Mouse (Mus musculus) kidney, embryonic 15.5 days (tissue): Measurements from ENCODE around the gene Nop58. TPM values are rescaled to one million over a fixed set of nuclear protein-coding genes. Genes with fewer than 3 reads are reported as not detected.
A peak's percentile ranks its signal among the peaks of the same experiment; 100 is the strongest.

Experiments
- ATAC-seq: fragments of 200-750 bp; cut with Nextera tagmentation; replicated peaks from 2 replicates; pipeline ENCODE4 v1.8.0; 2017; ENCODE audit warnings: moderate TSS enrichment; ENCODE audit not compliant: low FRiP score
- H3K27ac ChIP-seq: fragments of 300-500 bp; sonication (generic); 2 replicates; pipeline ENCODE4 v1.5.1; 2015; ENCODE audit warnings: mild to moderate bottlenecking, inconsistent platforms
- H3K27me3 ChIP-seq: fragments of 300-500 bp; sonication (generic); 2 replicates; pipeline ENCODE4 v1.6.1; 2015; ENCODE audit warnings: inconsistent platforms
- H3K36me3 ChIP-seq: fragments of 300-500 bp; sonication (generic); 2 replicates; pipeline ENCODE4 v1.6.1; 2015; ENCODE audit warnings: inconsistent platforms
- H3K4me1 ChIP-seq: fragments of 300-500 bp; sonication (generic); 2 replicates; pipeline ENCODE4 v1.6.1; 2015; ENCODE audit warnings: inconsistent platforms
- H3K4me2 ChIP-seq: fragments of 300-500 bp; sonication (generic); 2 replicates; pipeline ENCODE4 v1.6.1; 2015; ENCODE audit warnings: moderate library complexity, mild to moderate bottlenecking, inconsistent platforms
- H3K4me3 ChIP-seq: fragments of 300-500 bp; sonication (generic); replicated peaks from 2 replicates; pipeline ENCODE4 v1.5.1; 2015; ENCODE audit warnings: mild to moderate bottlenecking, inconsistent platforms
- H3K9ac ChIP-seq: fragments of 300-500 bp; sonication (generic); 2 replicates; pipeline ENCODE4 v1.6.1; 2015; ENCODE audit warnings: mild to moderate bottlenecking, inconsistent platforms
- H3K9me3 ChIP-seq: fragments of 300-500 bp; sonication (generic); replicated peaks from 2 replicates; pipeline ENCODE4 v1.6.1; 2016; ENCODE audit warnings: inconsistent platforms
- WGBS: fragments of 180-500 bp; shearing (Covaris S2); methylation state at CpG from one replicate; pipeline ENCODE4 v1.1.7; 2015; ENCODE audit warnings: mixed read lengths; 5-methylcytosine and 5-hydroxymethylcytosine counted together
- polyA plus RNA-seq: library from polyadenylated mRNA; unstranded; fragments of >200 nt; fragmentation: Nextera tagmentation; extraction: Ambion mirVana; gene quantifications from 2 replicates; pipeline ENCODE4 v1.2.1, GENCODE M21; 2015

Nop58 gene
- polyA plus RNA-seq, 1 experiment from 2014 or later: 285 TPM

DNA sequence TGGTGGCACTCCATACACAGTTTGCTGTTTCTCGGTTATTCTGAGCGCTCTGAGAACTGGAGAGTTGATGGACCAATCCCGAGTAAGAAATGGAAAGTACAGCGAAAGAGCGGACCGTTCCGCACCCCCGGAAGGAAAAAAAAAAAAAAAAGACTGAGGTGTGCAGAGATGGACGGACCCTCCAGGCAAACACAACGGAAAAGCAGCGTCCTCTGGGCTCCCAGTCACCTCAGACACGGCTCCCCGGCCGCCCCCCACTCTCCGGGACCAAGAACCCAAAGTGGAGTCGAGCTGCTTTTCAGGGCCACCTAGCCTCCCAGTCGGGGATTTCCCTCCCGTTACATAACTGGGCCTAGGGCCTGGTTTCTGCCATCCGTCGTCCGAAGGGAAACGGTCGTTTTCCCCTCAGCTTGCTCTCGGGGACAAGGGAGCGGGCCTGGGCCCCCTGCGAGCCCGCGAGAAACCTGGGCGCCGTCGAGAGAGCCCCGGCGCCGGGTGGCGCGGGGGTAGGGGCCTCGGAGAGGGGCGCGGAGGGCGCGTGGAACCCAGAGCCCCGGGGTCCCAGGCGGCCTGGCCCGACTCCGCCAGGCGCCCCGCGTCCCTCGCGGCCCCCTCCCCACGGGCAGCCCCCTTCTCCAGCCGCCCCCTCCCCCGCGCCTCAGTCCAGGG is 14.7 kb upstream of the Nop58 start:
- Histone ChIP-seq H3K9ac (peak overlapping the region; percentile 91), H3K27ac (peak overlapping the region; percentile 98)
- WGBS: under 1% methylated on average over 50 of the region's 54 CpGs

DNA sequence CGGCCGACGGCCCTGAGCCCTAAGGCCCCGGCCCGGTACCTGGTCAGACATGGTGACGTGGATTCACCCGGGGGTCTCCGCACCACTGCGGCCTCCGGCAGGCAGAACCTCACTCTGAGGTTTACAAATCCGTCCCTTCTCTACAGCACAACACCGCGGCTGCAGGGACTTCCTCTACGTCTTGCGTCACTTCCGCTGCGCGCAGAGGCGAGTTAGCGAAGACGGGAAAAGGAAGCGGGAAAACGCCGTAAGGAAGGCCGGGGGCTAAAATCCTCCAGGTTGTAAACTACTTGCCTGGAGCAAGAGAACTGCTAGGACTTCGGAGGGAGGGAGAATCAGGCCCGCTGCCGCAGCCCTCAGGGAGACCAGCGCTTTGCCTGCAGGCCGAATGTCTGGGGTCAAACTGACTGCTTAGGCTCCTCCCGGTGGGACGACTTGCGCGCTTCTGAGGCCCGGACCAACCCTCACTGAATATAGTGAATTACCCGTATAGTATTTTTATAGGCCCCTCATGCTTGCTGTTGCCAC is 14.1 kb upstream of the Nop58 start, which contains the start of gene Sumo1:
TSS of gene Sumo1 (minus strand) at position 194 of the 528 bp plus-strand sequence.
- Histone ChIP-seq H3K4me1 (peaks cover 20% of the 10 kb centered on the region), H3K36me3 (0 out of 2 replicates have a peak, but pooled peaks cover 3% of the 10 kb centered on the region), H3K4me2 (peak within 1 kb of the TSS; percentile 77), H3K27me3 (no peaks in the 10 kb centered on the region), H3K27ac (peak within 1 kb of the TSS; percentile 98), H3K9ac (peak within 1 kb of the TSS; percentile 91), H3K4me3 (peak within 1 kb of the TSS; percentile 76), H3K9me3 (no peaks in the 10 kb centered on the region)
- WGBS: under 1% methylated on average over 36 of the region's 36 CpGs
- peak; percentile 95 for ATAC-seq

More for the DNA sequence above, 14.7 kb upstream of the Nop58 start:
- Histone ChIP-seq H3K27me3 (no peaks in the 10 kb centered on the region), H3K4me2 (peak overlapping the region; percentile 77), H3K4me3 (peak overlapping the region; percentile 76), H3K9me3 (no peaks in the 10 kb centered on the region), H3K36me3 (0 out of 2 replicates have a peak, but pooled peaks cover 3% of the 10 kb centered on the region), H3K4me1 (peaks cover 20% of the 10 kb centered on the region)
- no peak; the same call in 1 of the 2 replicates for ATAC-seq

DNA sequence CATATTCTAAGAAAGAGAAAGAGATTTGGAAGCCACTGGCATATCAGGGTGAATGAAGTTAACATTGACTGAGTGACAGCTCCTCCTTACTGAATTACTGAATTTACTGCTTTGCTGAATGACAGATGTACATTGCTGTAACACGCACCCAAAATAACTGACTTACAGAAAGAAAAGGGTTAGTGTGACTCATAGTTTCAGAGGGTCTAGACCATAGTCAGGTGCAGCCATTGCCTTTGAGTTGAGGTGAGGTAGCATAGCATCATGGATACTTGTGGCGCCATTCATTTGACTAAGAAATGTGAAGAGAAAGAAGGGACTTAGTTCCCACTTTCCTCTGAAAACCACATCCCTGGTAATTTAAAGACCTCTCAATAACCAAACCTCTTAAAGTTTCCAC is 11.1 kb upstream of the Nop58 start:
- H3K4me1 ChIP-seq: peaks cover 12% of the 10 kb centered on the region
- no peaks in the 10 kb centered on the region for H3K9me3 ChIP-seq
- no peak overlapping the region for H3K9ac ChIP-seq
- H3K4me3 ChIP-seq: no peak overlapping the region
- 94% methylated on average over 2 of the region's 2 CpGs for WGBS
- no peak overlapping the region for H3K27ac ChIP-seq
- H3K36me3 ChIP-seq: 0 out of 2 replicates have a peak, but pooled peaks cover 3% of the 10 kb centered on the region
- H3K4me2 ChIP-seq: no peak overlapping the region
- no peak for ATAC-seq
- no peaks in the 10 kb centered on the region for H3K27me3 ChIP-seq

DNA sequence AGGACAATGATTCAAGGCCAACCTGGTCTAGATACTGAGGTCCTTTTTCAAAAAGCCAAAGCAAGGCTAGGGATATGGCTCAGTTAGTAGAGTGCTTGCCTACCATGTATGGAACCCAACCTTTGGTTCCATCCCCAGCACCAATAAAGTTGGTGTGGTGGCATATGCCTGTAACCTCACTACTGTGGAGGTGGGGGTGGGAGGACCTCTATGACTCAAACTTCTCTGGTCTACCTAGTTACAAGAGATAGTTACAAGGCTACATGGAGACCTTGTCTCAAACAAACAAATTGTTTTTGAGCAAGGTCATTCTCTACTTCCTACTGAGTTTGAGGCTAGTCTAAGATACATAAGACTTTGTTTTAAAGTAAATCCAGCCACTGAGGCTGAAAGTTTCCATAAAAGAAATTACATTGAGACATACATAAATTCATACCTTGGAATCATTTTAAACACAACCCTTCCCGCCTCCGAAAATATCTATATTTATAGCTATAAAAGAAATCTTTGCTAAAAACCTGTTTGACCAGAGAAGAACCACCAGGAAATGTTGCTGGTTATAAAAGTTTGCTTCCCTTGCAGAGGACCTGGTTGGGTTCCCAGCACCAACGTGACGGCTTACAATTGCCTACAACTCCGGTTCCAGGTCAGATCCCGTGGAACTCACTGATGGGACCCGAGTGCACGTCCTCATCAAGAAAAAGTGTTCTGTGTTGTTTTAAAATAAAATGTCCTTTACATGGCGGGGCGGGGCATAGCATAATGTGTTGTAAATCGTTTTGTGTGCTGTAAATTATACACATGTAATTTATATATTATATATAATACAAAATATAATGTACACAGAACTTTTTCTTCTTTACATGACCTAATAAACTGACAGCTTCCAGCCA is 599 bp upstream of the Nop58 start:
- H3K9ac ChIP-seq: 0 out of 2 replicates have a peak overlapping the region, but pooled peaks have one; percentile 24
- no peaks in the 10 kb centered on the region for H3K9me3 ChIP-seq
- H3K4me2 ChIP-seq: peak overlapping the region; percentile 66
- peak overlapping the region; percentile 76 for H3K27ac ChIP-seq
- WGBS: 8% methylated on average over 11 of the region's 11 CpGs
- ATAC-seq: peak; percentile 49
- peak overlapping the region; percentile 75 for H3K4me3 ChIP-seq
- peaks cover 4% of the 10 kb centered on the region; the same call in 1 of the 2 replicates for H3K27me3 ChIP-seq
- peaks cover 3% of the 10 kb centered on the region for H3K36me3 ChIP-seq
- peaks cover 23% of the 10 kb centered on the region for H3K4me1 ChIP-seq

DNA sequence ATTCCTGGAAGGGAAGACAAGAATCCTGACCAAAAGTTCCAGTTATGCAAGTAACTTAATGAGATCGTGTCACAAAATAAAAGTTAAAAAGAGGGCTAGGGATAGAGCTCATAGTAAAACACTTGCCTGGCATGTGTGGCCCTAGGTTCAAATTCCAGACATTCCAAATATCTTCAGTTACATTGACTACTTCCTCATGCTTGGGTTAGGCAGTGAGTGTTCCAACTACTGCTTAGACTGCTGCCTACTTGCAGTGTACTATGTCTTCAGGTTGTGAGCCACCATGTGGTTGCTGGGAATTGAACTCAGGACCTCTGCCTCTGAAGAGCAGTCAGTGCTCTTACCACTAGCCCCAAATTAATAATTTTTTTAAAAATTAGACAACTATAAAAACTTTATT is 2.7 kb downstream of the Nop58 start:
- ATAC-seq: no peak
- Histone ChIP-seq H3K27me3 (no peaks in the 10 kb centered on the region), H3K36me3 (peaks cover 26% of the 10 kb centered on the region), H3K9me3 (no peaks in the 10 kb centered on the region), H3K4me1 (peaks cover 23% of the 10 kb centered on the region), H3K4me2 (peak overlapping the region; percentile 75), H3K27ac (no peak overlapping the region), H3K4me3 (peak overlapping the region; percentile 14; the same call in 1 of the 2 replicates), H3K9ac (no peak overlapping the region)
- WGBS: 39% methylated on average over 1 of the region's 1 CpGs

DNA sequence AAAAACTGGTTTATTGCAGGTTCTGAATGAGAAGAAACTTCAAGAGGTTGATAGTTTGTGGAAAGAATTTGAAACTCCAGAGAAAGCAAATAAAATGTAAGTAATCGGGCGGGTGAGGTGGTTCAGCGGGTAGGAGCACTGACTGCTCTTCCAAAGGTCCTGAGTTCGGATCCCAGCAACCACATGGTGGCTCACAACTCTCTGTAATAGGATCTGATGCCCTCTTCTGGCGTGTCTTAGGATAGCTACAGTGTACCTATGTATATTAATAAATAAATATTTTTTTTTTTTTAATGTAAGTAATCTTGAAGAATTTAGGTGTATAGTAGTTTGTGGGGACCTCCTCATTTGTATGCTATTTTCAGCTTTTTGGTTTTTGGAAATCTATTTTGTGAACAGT is 5.7 kb downstream of the Nop58 start:
- Histone ChIP-seq H3K4me1 (peaks cover 23% of the 10 kb centered on the region), H3K4me2 (no peak overlapping the region), H3K9ac (no peak overlapping the region), H3K27ac (no peak overlapping the region), H3K9me3 (no peaks in the 10 kb centered on the region), H3K36me3 (peaks cover 52% of the 10 kb centered on the region), H3K4me3 (no peak overlapping the region), H3K27me3 (no peaks in the 10 kb centered on the region)
- no peak for ATAC-seq
- WGBS: 89% methylated on average over 5 of the region's 5 CpGs

DNA sequence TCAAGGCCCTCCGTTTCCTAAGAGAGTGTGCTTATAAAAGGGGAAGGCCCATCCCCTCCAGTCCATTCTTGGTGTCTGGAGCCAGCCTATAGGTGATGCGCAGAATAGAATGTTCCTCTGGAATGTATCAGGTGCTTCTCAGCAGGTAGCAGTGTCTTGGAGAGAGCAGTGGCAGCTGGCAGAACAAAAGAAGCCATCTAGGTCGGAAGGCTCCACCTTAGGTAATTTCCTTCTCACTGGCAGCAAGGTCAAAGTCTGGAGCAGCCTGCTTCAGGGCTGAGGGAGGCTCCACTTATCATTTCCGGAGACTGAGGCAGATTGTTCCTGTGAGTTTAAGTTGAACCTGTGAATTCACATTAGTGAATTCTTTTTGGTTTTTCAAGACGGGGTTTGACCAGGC is 13.0 kb downstream of the Nop58 start:
- H3K27me3 ChIP-seq: no peaks in the 10 kb centered on the region
- no peaks in the 10 kb centered on the region for H3K4me1 ChIP-seq
- no peak overlapping the region for H3K9ac ChIP-seq
- peaks cover 90% of the 10 kb centered on the region for H3K36me3 ChIP-seq
- H3K9me3 ChIP-seq: no peaks in the 10 kb centered on the region
- 81% methylated on average over 5 of the region's 5 CpGs for WGBS
- ATAC-seq: no peak
- no peak overlapping the region for H3K27ac ChIP-seq
- H3K4me2 ChIP-seq: no peak overlapping the region
- H3K4me3 ChIP-seq: no peak overlapping the region

DNA sequence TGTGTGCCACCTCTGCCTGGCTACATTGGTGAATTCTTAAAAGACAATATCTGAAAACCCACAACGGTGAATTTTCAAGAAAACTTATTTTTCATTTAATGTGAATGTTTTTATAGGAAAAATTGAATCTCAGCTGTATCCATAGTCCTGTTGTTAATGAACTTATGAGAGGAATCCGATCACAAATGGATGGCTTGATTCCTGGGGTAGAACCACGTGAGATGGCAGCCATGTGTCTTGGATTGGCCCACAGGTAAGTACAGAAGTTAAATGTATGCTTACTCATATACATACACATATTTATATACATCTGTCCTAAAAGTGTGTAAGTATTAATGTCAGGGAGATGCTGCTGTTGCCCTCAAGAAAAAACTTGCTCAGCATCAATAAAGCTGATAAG is 13.4 kb downstream of the Nop58 start:
- H3K4me2 ChIP-seq: no peak overlapping the region
- no peaks in the 10 kb centered on the region for H3K27me3 ChIP-seq
- H3K9me3 ChIP-seq: no peaks in the 10 kb centered on the region
- 98% methylated on average over 3 of the region's 3 CpGs for WGBS
- no peak for ATAC-seq
- H3K4me1 ChIP-seq: no peaks in the 10 kb centered on the region
- no peak overlapping the region for H3K27ac ChIP-seq
- peaks cover 90% of the 10 kb centered on the region for H3K36me3 ChIP-seq
- no peak overlapping the region for H3K9ac ChIP-seq
- no peak overlapping the region for H3K4me3 ChIP-seq

DNA sequence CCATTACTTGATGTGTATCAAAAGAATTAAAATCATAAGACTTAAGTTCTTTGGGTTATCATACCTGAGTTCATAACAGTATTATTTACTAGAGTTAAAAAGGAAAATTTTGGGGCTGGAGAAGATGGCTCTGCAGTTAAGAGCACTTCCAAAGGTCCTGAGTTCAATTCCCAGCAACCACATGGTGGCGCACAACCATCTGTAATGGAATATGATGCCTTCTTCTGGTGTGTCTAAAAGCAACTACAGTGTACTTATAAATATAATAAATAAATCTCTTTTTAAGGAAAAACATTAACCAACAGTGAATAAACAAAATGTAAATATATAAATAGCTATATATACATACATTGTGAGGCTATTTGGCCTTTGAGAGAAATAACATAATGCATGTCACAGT is 17.0 kb downstream of the Nop58 start:
- ATAC-seq: no peak
- no peak overlapping the region for H3K4me3 ChIP-seq
- H3K27ac ChIP-seq: no peak overlapping the region
- H3K4me2 ChIP-seq: no peak overlapping the region
- H3K4me1 ChIP-seq: no peaks in the 10 kb centered on the region
- H3K27me3 ChIP-seq: no peaks in the 10 kb centered on the region
- no peak overlapping the region for H3K9ac ChIP-seq
- WGBS: 82% methylated on average over 1 of the region's 1 CpGs
- no peaks in the 10 kb centered on the region for H3K9me3 ChIP-seq
- H3K36me3 ChIP-seq: peaks cover 89% of the 10 kb centered on the region

DNA sequence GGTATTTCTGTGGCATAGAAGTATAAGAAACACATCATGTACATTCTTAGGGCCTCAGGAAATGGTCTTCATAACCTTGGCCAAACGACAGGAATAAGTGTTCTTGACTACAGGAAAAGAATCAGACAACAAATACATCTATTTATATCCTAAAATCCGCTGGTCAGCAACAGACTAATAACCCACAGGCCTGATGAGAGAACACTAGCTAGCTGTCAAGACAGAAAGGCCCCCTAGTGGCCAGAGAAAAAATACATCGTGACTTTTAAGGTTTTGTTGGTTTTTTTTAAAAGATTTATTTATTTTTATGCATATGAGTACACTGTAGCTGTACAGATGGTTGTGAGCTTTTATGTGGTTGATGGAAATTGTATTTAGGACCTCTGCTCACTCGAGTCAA is 35.1 kb downstream of the Nop58 start:
- Histone ChIP-seq H3K4me2 (no peak overlapping the region), H3K36me3 (peaks cover 56% of the 10 kb centered on the region), H3K9ac (no peak overlapping the region), H3K27ac (0 out of 2 replicates have a peak overlapping the region, but pooled peaks have one; percentile 24), H3K9me3 (no peaks in the 10 kb centered on the region), H3K4me3 (no peak overlapping the region), H3K4me1 (no peaks in the 10 kb centered on the region), H3K27me3 (no peaks in the 10 kb centered on the region)
- WGBS: 46% methylated on average over 4 of the region's 4 CpGs
- no peak for ATAC-seq

DNA sequence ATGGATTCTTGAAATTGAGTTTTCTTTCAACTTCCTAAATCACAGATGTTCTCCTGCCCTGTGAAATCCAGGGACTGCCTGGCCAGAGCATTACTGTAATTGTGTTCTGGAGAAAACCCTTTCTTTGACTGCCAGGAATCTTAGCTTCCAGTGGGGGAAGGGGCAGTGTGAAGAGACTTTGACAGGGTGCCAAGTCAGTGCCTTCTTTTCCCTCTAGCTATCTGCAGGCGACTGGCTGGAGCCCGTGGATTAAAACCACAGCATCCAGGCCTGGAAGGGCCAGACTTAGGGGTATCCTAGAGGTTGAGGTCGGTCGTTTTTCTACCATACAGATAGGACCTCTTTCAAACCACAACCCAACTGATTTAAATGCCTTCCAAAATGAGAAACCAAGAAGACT is 40.9 kb downstream of the Nop58 start:
- no peaks in the 10 kb centered on the region for H3K27me3 ChIP-seq
- H3K4me3 ChIP-seq: no peak overlapping the region
- peaks cover 8% of the 10 kb centered on the region for H3K36me3 ChIP-seq
- ATAC-seq: no peak
- 63% methylated on average over 4 of the region's 4 CpGs for WGBS
- no peak overlapping the region for H3K4me2 ChIP-seq
- H3K9me3 ChIP-seq: no peaks in the 10 kb centered on the region
- H3K4me1 ChIP-seq: no peaks in the 10 kb centered on the region
- no peak overlapping the region for H3K9ac ChIP-seq
- H3K27ac ChIP-seq: no peak overlapping the region

DNA sequence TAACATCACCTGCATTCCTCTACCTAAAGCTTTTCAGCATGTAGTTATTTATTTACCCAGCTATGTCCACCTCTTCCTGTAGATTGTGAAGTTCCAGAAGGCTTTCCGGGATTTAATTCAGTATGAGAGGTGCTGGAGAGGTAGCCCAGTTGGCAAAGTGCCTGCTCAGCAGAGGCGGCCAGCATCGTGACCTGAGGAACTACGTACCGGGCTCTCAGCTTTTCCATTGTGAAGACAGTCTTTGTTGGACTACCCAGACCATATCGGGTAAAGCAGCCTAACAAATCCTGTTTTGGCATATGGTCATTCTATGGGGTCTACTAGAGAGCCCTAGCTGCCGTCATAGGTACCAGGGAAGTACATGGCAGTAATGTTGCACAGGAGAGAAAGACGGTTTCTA is 45.3 kb downstream of the Nop58 start:
- Histone ChIP-seq H3K27ac (no peak overlapping the region), H3K9me3 (no peaks in the 10 kb centered on the region), H3K4me3 (no peak overlapping the region), H3K27me3 (no peaks in the 10 kb centered on the region), H3K36me3 (no peaks in the 10 kb centered on the region), H3K4me1 (no peaks in the 10 kb centered on the region), H3K9ac (no peak overlapping the region), H3K4me2 (no peak overlapping the region)
- 80% methylated on average over 8 of the region's 8 CpGs for WGBS
- no peak for ATAC-seq
